ENCODE assay signal across 14 mouse cellular contexts in genomic region chr7:145298666-145299490, GRCm38 (mm10). TPM values are rescaled to one million over a fixed set of nuclear protein-coding genes. Genes with fewer than 3 reads are reported as not detected.
DNase-seq lines count a peak whose midpoint lies in the region; ATAC-seq and TF ChIP-seq lines count a peak whose summit lies in the region.
"Had no signal": no experiment of that assay in that cellular context is flagged by ENCODE, and none has a peak within 500 bp of the region (broad histone marks: within the 10 kb centered on the region; RNA-seq: fewer than 3 reads in every experiment).

No protein-coding gene starts in this region.

- H3K4me3 ChIP-seq in embryonic facial prominence, embryonic 15.5 days (replicated peaks): no peak overlapping the region
- no peak overlapping the region for H3K4me3 ChIP-seq in embryonic facial prominence, embryonic 10.5 days
- no peak overlapping the region for H3K4me3 ChIP-seq in liver, postnatal 0 days (ENCODE audit: low read depth, low read length)
- no peak overlapping the region for H3K4me3 ChIP-seq in myocyte
- no peak overlapping the region for H3K4me3 ChIP-seq in liver, embryonic 11.5 days (ENCODE audit: low read depth, low read length)
- H3K4me3 ChIP-seq: forebrain, embryonic 10.5 days; midbrain, embryonic 15.5 days had no signal

- ATAC-seq in embryonic facial prominence, embryonic 15.5 days (ENCODE audit: insufficient number of reproducible peaks, low FRiP score, low TSS enrichment, low read depth): no peak
- ATAC-seq in liver, postnatal 0 days: no peak
- no peak for ATAC-seq in liver, embryonic 11.5 days (replicated peaks; ENCODE audit: low FRiP score)
- ATAC-seq: midbrain, embryonic 15.5 days had no signal

- H3K27me3 ChIP-seq in embryonic facial prominence, embryonic 15.5 days: no peaks in the 10 kb centered on the region
- H3K27me3 ChIP-seq in embryonic facial prominence, embryonic 10.5 days (replicated peaks; ENCODE audit: low read depth, poor library complexity, severe bottlenecking): 0 out of 2 replicates have a peak, but pooled peaks cover 8% of the 10 kb centered on the region
- H3K27me3 ChIP-seq in liver, postnatal 0 days (ENCODE audit: insufficient read depth, low read length): no peaks in the 10 kb centered on the region
- H3K27me3 ChIP-seq in myocyte (ENCODE audit: control insufficient read depth, insufficient read depth, insufficient read length): no peaks in the 10 kb centered on the region
- H3K27me3 ChIP-seq in liver, embryonic 11.5 days (replicated peaks; ENCODE audit: control insufficient read depth, insufficient read depth, low read length): 0 out of 2 replicates have a peak, but pooled peaks cover 2% of the 10 kb centered on the region
- H3K27me3 ChIP-seq: midbrain, embryonic 15.5 days had no signal

- peak; percentile 19; the same call in 1 of the 2 replicates for TF ChIP-seq CTCF in liver, postnatal 0 days (IDR thresholded peaks at IDR 0.05; ENCODE audit: low read depth)

- no peaks in the 10 kb centered on the region for H3K79me2 ChIP-seq in myocyte (ENCODE audit: control insufficient read depth, insufficient read depth)

- 60% methylated on average over 3 of the region's 3 CpGs for WGBS in embryonic facial prominence, embryonic 15.5 days
- 68% methylated on average over 3 of the region's 3 CpGs for WGBS in embryonic facial prominence, embryonic 10.5 days
- WGBS in liver, postnatal 0 days (ENCODE audit: insufficient replicate concordance): 42% methylated on average over 3 of the region's 3 CpGs
- WGBS in liver, embryonic 11.5 days: 54% methylated on average over 3 of the region's 3 CpGs

- no peak for DNase-seq in embryonic facial prominence, embryonic 10.5 days (ENCODE audit: low spot score)
- DNase-seq in liver, postnatal 0 days: no peak
- no peak for DNase-seq in liver
- peak; percentile 64 for DNase-seq in cerebellum, adult 8-10 months
- DNase-seq in urinary bladder, postnatal 36 days (ENCODE audit: low spot score in 2 of 2): no peak
- DNase-seq in liver, embryonic 11.5 days (ENCODE audit: low spot score): no peak
- DNase-seq: adrenal gland, adult 2 months; B cell, adult 2 months had no signal

- TF ChIP-seq EP300 in liver, postnatal 0 days (IDR thresholded peaks at IDR 0.05; ENCODE audit: low read depth): no peak

- H3ac ChIP-seq in myocyte (ENCODE audit: control insufficient read depth, insufficient read length): no peak overlapping the region

- no peak for TF ChIP-seq POLR2A in myocyte (IDR thresholded peaks at IDR 0.05; ENCODE audit: insufficient read length, low read depth)

- no peak overlapping the region for H3K4me2 ChIP-seq in embryonic facial prominence, embryonic 15.5 days (replicated peaks)
- no peak overlapping the region for H3K4me2 ChIP-seq in liver, postnatal 0 days (ENCODE audit: low read depth, low read length)
- H3K4me2 ChIP-seq in myocyte (ENCODE audit: low read depth): peak overlapping the region; percentile 27
- no peak overlapping the region for H3K4me2 ChIP-seq in liver, embryonic 11.5 days
- H3K4me2 ChIP-seq: midbrain, embryonic 15.5 days had no signal

- H3K9me3 ChIP-seq in embryonic facial prominence, embryonic 15.5 days (replicated peaks): no peaks in the 10 kb centered on the region
- no peaks in the 10 kb centered on the region for H3K9me3 ChIP-seq in embryonic facial prominence, embryonic 10.5 days
- no peaks in the 10 kb centered on the region for H3K9me3 ChIP-seq in liver, postnatal 0 days (ENCODE audit: low read length)
- no peaks in the 10 kb centered on the region for H3K9me3 ChIP-seq in liver, embryonic 11.5 days (ENCODE audit: control insufficient read depth, low read length)
- H3K9me3 ChIP-seq: forebrain, embryonic 10.5 days; midbrain, embryonic 15.5 days had no signal

- peak overlapping the region; percentile 76 for H3K27ac ChIP-seq in embryonic facial prominence, embryonic 15.5 days (replicated peaks)
- no peak overlapping the region for H3K27ac ChIP-seq in embryonic facial prominence, embryonic 10.5 days (replicated peaks)
- no peak overlapping the region for H3K27ac ChIP-seq in liver, postnatal 0 days (ENCODE audit: low read depth)
- H3K27ac ChIP-seq in liver, embryonic 11.5 days (ENCODE audit: low read depth, low read length): no peak overlapping the region
- H3K27ac ChIP-seq: forebrain, embryonic 10.5 days; midbrain, embryonic 15.5 days had no signal

- peaks cover 45% of the 10 kb centered on the region for H3K4me1 ChIP-seq in embryonic facial prominence, embryonic 15.5 days
- peaks cover 42% of the 10 kb centered on the region for H3K4me1 ChIP-seq in embryonic facial prominence, embryonic 10.5 days
- H3K4me1 ChIP-seq in liver, postnatal 0 days (ENCODE audit: insufficient read depth): peaks cover 4% of the 10 kb centered on the region; the same call in 1 of the 2 replicates
- H3K4me1 ChIP-seq in liver, embryonic 11.5 days (replicated peaks; ENCODE audit: control insufficient read depth, insufficient read depth, low read length): peaks cover 2% of the 10 kb centered on the region

- H3K36me3 ChIP-seq in embryonic facial prominence, embryonic 15.5 days: no peaks in the 10 kb centered on the region
- H3K36me3 ChIP-seq in embryonic facial prominence, embryonic 10.5 days (replicated peaks): no peaks in the 10 kb centered on the region
- no peaks in the 10 kb centered on the region for H3K36me3 ChIP-seq in liver, postnatal 0 days (replicated peaks; ENCODE audit: insufficient read depth, low read length)
- H3K36me3 ChIP-seq in myocyte (ENCODE audit: control insufficient read depth, insufficient read depth): no peaks in the 10 kb centered on the region
- no peaks in the 10 kb centered on the region for H3K36me3 ChIP-seq in liver, embryonic 11.5 days (ENCODE audit: control insufficient read depth, insufficient read depth, low read length)
- H3K36me3 ChIP-seq: forebrain, embryonic 10.5 days; midbrain, embryonic 15.5 days had no signal

- H3K9ac ChIP-seq in embryonic facial prominence, embryonic 15.5 days: no peak overlapping the region
- no peak overlapping the region for H3K9ac ChIP-seq in liver, postnatal 0 days (replicated peaks)
- H3K9ac ChIP-seq in liver, embryonic 11.5 days (ENCODE audit: low read depth, low read length): no peak overlapping the region
- H3K9ac ChIP-seq: midbrain, embryonic 15.5 days had no signal

TF ChIP-seq in myocyte, 11 proteins besides CTCF, POLR2A, EP300 and RAD21:
- TF ChIP-seq REST (IDR thresholded peaks at IDR 0.05; ENCODE audit: insufficient read depth, insufficient read length) (no peak), POLR2AphosphoS2 (IDR thresholded peaks at IDR 0.05; ENCODE audit: insufficient read length, low read depth) (no peak), TCF12 (IDR thresholded peaks at IDR 0.05; ENCODE audit: insufficient read depth, poor library complexity, severe bottlenecking) (no peak), CEBPB (IDR thresholded peaks at IDR 0.05; ENCODE audit: insufficient read depth, poor library complexity, severe bottlenecking) (no peak), MYOG (IDR thresholded peaks at IDR 0.05; ENCODE audit: control insufficient read depth in 1 of 3, insufficient read depth in 1 of 3, insufficient read length in 2 of 3, low read depth in 2 of 3) (no peak), E2F4 (IDR thresholded peaks at IDR 0.05; ENCODE audit: insufficient read depth) (no peak), USF1 (IDR thresholded peaks at IDR 0.05; ENCODE audit: low read depth) (no peak), MYOD1 (IDR thresholded peaks at IDR 0.05; ENCODE audit: control insufficient read depth in 1 of 3, insufficient read length in 2 of 3, low read depth in 2 of 3) (no peak), MAX (IDR thresholded peaks at IDR 0.05; ENCODE audit: low read depth) (no peak), SRF (IDR thresholded peaks at IDR 0.05; ENCODE audit: control insufficient read depth, insufficient read length, low read depth) (no peak), TCF3 (IDR thresholded peaks at IDR 0.05; ENCODE audit: insufficient read length, low read depth) (no peak)

RNA-seq across cellular contexts. Expression of gene Mrgprf, which starts 1.8 kb away (rescaled TPM):
- 8.1 and 10.1 TPM in 2 replicates for polyA plus RNA-seq in embryonic facial prominence, embryonic 15.5 days (2015; fragmentation: Nextera tagmentation; extraction: Ambion mirVana)
- polyA plus RNA-seq in embryonic facial prominence, embryonic 10.5 days (2016; fragmentation: Nextera tagmentation; extraction: Ambion mirVana): 0.10 TPM in 1 of 2 replicates, not detected in the other
- polyA plus RNA-seq in liver, postnatal 0 days (2015; fragmentation: Nextera tagmentation; extraction: Ambion mirVana): 0.16 and 0.24 TPM in 2 replicates
- 4.4 TPM for polyA plus RNA-seq in myocyte (2012; fragmentation: generic; extraction: Trizol)
- 0.08 TPM in 1 of 2 replicates, not detected in the other for polyA plus RNA-seq in liver, embryonic 11.5 days (2014; fragmentation: Nextera tagmentation; extraction: Ambion mirVana)
- polyA plus RNA-seq: neural tube, embryonic 11.5 days had no signal

RNA-seq across cellular contexts. Expression of gene Tpcn2, which starts 15.1 kb away (rescaled TPM):
- 12.2 and 12.3 TPM in 2 replicates for polyA plus RNA-seq in embryonic facial prominence, embryonic 15.5 days (2015; fragmentation: Nextera tagmentation; extraction: Ambion mirVana)
- polyA plus RNA-seq in embryonic facial prominence, embryonic 10.5 days (2016; fragmentation: Nextera tagmentation; extraction: Ambion mirVana): 6.5 TPM in 2 replicates
- 2.2 and 2.3 TPM in 2 replicates for polyA plus RNA-seq in liver, postnatal 0 days (2015; fragmentation: Nextera tagmentation; extraction: Ambion mirVana)
- 4.4 TPM for polyA plus RNA-seq in myocyte (2012; fragmentation: generic; extraction: Trizol)
- 2.3 and 2.4 TPM in 2 replicates for polyA plus RNA-seq in liver, embryonic 11.5 days (2014; fragmentation: Nextera tagmentation; extraction: Ambion mirVana)

RNA-seq across cellular contexts. Expression of gene Mrgprd, which starts 15.8 kb away (rescaled TPM):
- polyA plus RNA-seq in embryonic facial prominence, embryonic 15.5 days (2015; fragmentation: Nextera tagmentation; extraction: Ambion mirVana): not detected in 2 replicates
- not detected in 2 replicates for polyA plus RNA-seq in embryonic facial prominence, embryonic 10.5 days (2016; fragmentation: Nextera tagmentation; extraction: Ambion mirVana)
- not detected in 2 replicates for polyA plus RNA-seq in liver, postnatal 0 days (2015; fragmentation: Nextera tagmentation; extraction: Ambion mirVana)
- not detected for polyA plus RNA-seq in myocyte (2012; fragmentation: generic; extraction: Trizol)
- polyA plus RNA-seq in liver, embryonic 11.5 days (2014; fragmentation: Nextera tagmentation; extraction: Ambion mirVana): not detected in 2 replicates
- polyA plus RNA-seq: adrenal gland, adult 2 months; forebrain, embryonic 10.5 days; liver, adult 2 months; midbrain, embryonic 15.5 days; neural tube, embryonic 11.5 days had no signal
